Comparison of ENCODE assay signal across 15 mouse cellular contexts in the genomic region with DNA sequence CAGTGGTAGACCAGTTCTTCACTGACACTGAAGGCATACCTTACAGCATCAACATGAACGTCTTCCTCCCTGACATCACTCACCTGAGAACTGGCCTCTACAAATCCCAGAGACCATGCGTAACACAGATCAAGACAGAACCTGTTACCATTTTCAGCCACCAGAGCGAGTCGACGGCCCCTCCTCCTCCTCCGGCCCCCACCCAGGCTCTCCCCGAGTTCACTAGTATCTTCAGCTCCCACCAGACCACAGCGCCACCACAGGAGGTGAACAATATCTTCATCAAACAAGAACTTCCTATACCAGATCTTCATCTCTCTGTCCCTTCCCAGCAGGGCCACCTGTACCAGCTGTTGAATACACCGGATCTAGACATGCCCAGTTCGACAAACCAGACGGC. TPM values are rescaled to one million over a fixed set of nuclear protein-coding genes. Genes with fewer than 3 reads are reported as not detected.
A peak's percentile ranks its signal among the peaks of the same experiment; 100 is the strongest.
DNase-seq lines count a peak whose midpoint lies in the region; ATAC-seq lines count a peak whose summit lies in the region.
"Had no signal": no experiment of that assay in that cellular context is flagged by ENCODE, and none has a peak within 500 bp of the region (broad histone marks: within the 10 kb centered on the region; RNA-seq: fewer than 3 reads in every experiment).

No protein-coding gene starts in this region.

- H3K4me3 ChIP-seq in embryonic facial prominence, embryonic 15.5 days (replicated peaks) = peak overlapping the region; percentile 83
- peak overlapping the region; percentile 80 for H3K4me3 ChIP-seq in stomach, embryonic 15.5 days (replicated peaks)
- H3K4me3 ChIP-seq: hindbrain, embryonic 10.5 days; midbrain, embryonic 10.5 days; neural tube, embryonic 12.5 days had no signal

- peak; percentile 28 for DNase-seq in right cerebral cortex, postnatal 14 days
- DNase-seq in right cerebral cortex, postnatal 36 days (ENCODE audit: low spot score in 2 of 2) = no peak
- peak; percentile 90 for DNase-seq in R1 (ENCODE audit: low read depth, low spot score)
- DNase-seq in right cerebral cortex, adult 18-20 months = no peak
- no peak for DNase-seq in cerebellum, adult 11 months
- DNase-seq: adrenal gland, postnatal 14 days; cerebellum, adult 2 months; right cerebral cortex, postnatal 4 days; thymus, adult 2 months had no signal

- no peaks in the 10 kb centered on the region for H3K4me1 ChIP-seq in embryonic facial prominence, embryonic 15.5 days
- no peaks in the 10 kb centered on the region for H3K4me1 ChIP-seq in stomach, embryonic 15.5 days

- 0 out of 2 replicates have a peak, but pooled peaks cover 2% of the 10 kb centered on the region for H3K36me3 ChIP-seq in embryonic facial prominence, embryonic 15.5 days
- no peaks in the 10 kb centered on the region for H3K36me3 ChIP-seq in stomach, embryonic 15.5 days
- H3K36me3 ChIP-seq: hindbrain, embryonic 10.5 days; midbrain, embryonic 10.5 days; neural tube, embryonic 12.5 days had no signal

- no peak overlapping the region for H3K9ac ChIP-seq in embryonic facial prominence, embryonic 15.5 days
- no peak overlapping the region for H3K9ac ChIP-seq in stomach, embryonic 15.5 days
- H3K9ac ChIP-seq: neural tube, embryonic 12.5 days had no signal

- no peaks in the 10 kb centered on the region for H3K9me3 ChIP-seq in embryonic facial prominence, embryonic 15.5 days (replicated peaks)
- no peaks in the 10 kb centered on the region for H3K9me3 ChIP-seq in stomach, embryonic 15.5 days
- H3K9me3 ChIP-seq: hindbrain, embryonic 10.5 days; midbrain, embryonic 10.5 days; neural tube, embryonic 12.5 days had no signal

- peak overlapping the region; percentile 27 for H3K4me2 ChIP-seq in embryonic facial prominence, embryonic 15.5 days (replicated peaks)
- peak overlapping the region; percentile 33; the same call in 1 of the 2 replicates for H3K4me2 ChIP-seq in stomach, embryonic 15.5 days
- H3K4me2 ChIP-seq: liver, embryonic 11.5 days; neural tube, embryonic 12.5 days had no signal

- ATAC-seq in embryonic facial prominence, embryonic 15.5 days (ENCODE audit: insufficient number of reproducible peaks, low FRiP score, low TSS enrichment, low read depth) = no peak
- ATAC-seq in stomach, embryonic 15.5 days (ENCODE audit: insufficient read depth, low FRiP score, low read depth) = no peak

- 54% methylated on average over 11 of the region's 11 CpGs for WGBS in embryonic facial prominence, embryonic 15.5 days
- WGBS in stomach, embryonic 15.5 days = 47% methylated on average over 11 of the region's 11 CpGs

- no peaks in the 10 kb centered on the region for H3K27me3 ChIP-seq in embryonic facial prominence, embryonic 15.5 days
- no peaks in the 10 kb centered on the region for H3K27me3 ChIP-seq in stomach, embryonic 15.5 days (replicated peaks)

- no peak overlapping the region for H3K27ac ChIP-seq in embryonic facial prominence, embryonic 15.5 days (replicated peaks)
- peak overlapping the region; percentile 46 for H3K27ac ChIP-seq in stomach, embryonic 15.5 days
- H3K27ac ChIP-seq: hindbrain, embryonic 10.5 days; midbrain, embryonic 10.5 days; neural tube, embryonic 12.5 days had no signal

RNA-seq across cellular contexts. Expression of gene Klf5, which starts 3.0 kb away (rescaled TPM):
- 70.8 and 75.4 TPM in 2 replicates for polyA plus RNA-seq in embryonic facial prominence, embryonic 15.5 days (2015; fragmentation: Nextera tagmentation; extraction: Ambion mirVana)
- polyA plus RNA-seq in stomach, embryonic 15.5 days (2015; fragmentation: Nextera tagmentation; extraction: Ambion mirVana) = 91.2 and 104 TPM in 2 replicates

Comparison
In these comparisons a context has a peak if more than half of its experiments do, and no peak if none do; other contexts are left out.
1. DNase-seq: peak in right cerebral cortex, postnatal 14 days (single experiment) and R1 (single experiment); none in right cerebral cortex, postnatal 36 days (0 of 2), right cerebral cortex, adult 18-20 months (single experiment) and cerebellum, adult 11 months (single experiment).